Mouse (Mus musculus) MEL (cell line): ENCODE results near the gene Ube2m.

Experiments
- CTCF ChIP-seq, 3 experiments: IDR thresholded peaks in 2 of 3; conservative IDR thresholded peaks in 1 of 3; 2 replicates each; pipeline ENCODE4 v1.5.1; 2011 to 2012; ENCODE audit warnings: low read length in 3 of 3, low read depth in 2 of 3, mild to moderate bottlenecking in 2 of 3, improper control_type of control experiment in 1 of 3, inconsistent platforms in 1 of 3, mixed read lengths in 1 of 3, moderate library complexity in 1 of 3; ENCODE audit not compliant: control insufficient read depth in 1 of 3, insufficient read depth in 1 of 3, poor library complexity in 1 of 3, severe bottlenecking in 1 of 3
- ETS1 ChIP-seq: IDR thresholded peaks from 2 replicates; pipeline ENCODE4 v1.6.1; 2012; ENCODE audit warnings: low read depth, mild to moderate bottlenecking, inconsistent platforms, low read length, improper control_type of control experiment, moderate library complexity
- GATA1 ChIP-seq: IDR thresholded peaks from 2 replicates; pipeline ENCODE4 v1.6.1; 2011; ENCODE audit warnings: low read depth, low read length, improper control_type of control experiment
- HCFC1 ChIP-seq: IDR thresholded peaks from 2 replicates; pipeline ENCODE4 v1.6.1; 2012; ENCODE audit warnings: low read depth, mild to moderate bottlenecking, inconsistent platforms, low read length, improper control_type of control experiment, moderate library complexity
- MAFK ChIP-seq: IDR thresholded peaks from 2 replicates; pipeline ENCODE4 v1.6.1; 2011; ENCODE audit warnings: low read depth, mild to moderate bottlenecking, low read length, improper control_type of control experiment, borderline replicate concordance
- MAX ChIP-seq: IDR thresholded peaks from 2 replicates; pipeline ENCODE4 v1.6.1; 2011; ENCODE audit warnings: low read length, improper control_type of control experiment
- MYB ChIP-seq: IDR thresholded peaks from 2 replicates; pipeline ENCODE4 v1.6.1; 2011; ENCODE audit warnings: mild to moderate bottlenecking, low read depth, low read length, improper control_type of control experiment
- NRF1 ChIP-seq: IDR thresholded peaks from 2 replicates; pipeline ENCODE4 v1.6.1; 2014; ENCODE audit warnings: low read depth, mild to moderate bottlenecking, inconsistent platforms, low read length, improper control_type of control experiment, moderate library complexity; ENCODE audit not compliant: poor library complexity, insufficient read depth, severe bottlenecking
- POLR2A ChIP-seq, 2 experiments: IDR thresholded peaks; 2 replicates each; pipeline ENCODE4 v1.6.1; 2011 to 2012; ENCODE audit warnings: low read length in 2 of 2, mild to moderate bottlenecking in 2 of 2, control low read depth in 1 of 2, improper control_type of control experiment in 1 of 2, low read depth in 1 of 2, moderate library complexity in 1 of 2; ENCODE audit not compliant: control insufficient read depth in 1 of 2, insufficient read depth in 1 of 2, poor library complexity in 1 of 2
- POLR2AphosphoS5 ChIP-seq: IDR thresholded peaks from 2 replicates; pipeline ENCODE4 v1.6.1; 2012; ENCODE audit warnings: low read depth, borderline replicate concordance, mild to moderate bottlenecking, inconsistent platforms, low read length, moderate library complexity, mixed read lengths
- TCF12 ChIP-seq: IDR thresholded peaks from 2 replicates; pipeline ENCODE4 v1.6.1; 2014; ENCODE audit warnings: low read depth, mild to moderate bottlenecking, inconsistent platforms, low read length, improper control_type of control experiment, moderate library complexity
- ZNF384 ChIP-seq: IDR thresholded peaks from 2 replicates; pipeline ENCODE4 v1.6.1; 2012; ENCODE audit warnings: low read depth, mild to moderate bottlenecking, inconsistent platforms, low read length, improper control_type of control experiment

GRCm38 (mm10) chr7:13024805-13025204 is 13.3 kb downstream of the Ube2m start:
- TF ChIP-seq MYB = no peak
- TF ChIP-seq CTCF (IDR thresholded peaks at IDR 0.05 in 2 of 3, conservative IDR thresholded peaks at IDR 0.05 in 1 of 3; ENCODE audit: control insufficient read depth in 1 of 3, insufficient read depth in 1 of 3, low read depth in 2 of 3, low read length in 3 of 3, poor library complexity in 1 of 3, severe bottlenecking in 1 of 3) = peak in 2 of 3 experiments; percentile 7 to 28; a peak in 3 of 6 replicates
- no peak for TF ChIP-seq POLR2A (IDR thresholded peaks at IDR 0.05; ENCODE audit: control insufficient read depth in 1 of 2, insufficient read depth in 1 of 2, low read depth in 1 of 2, low read length in 2 of 2, poor library complexity in 1 of 2)
- no peak for TF ChIP-seq ETS1
- no peak for TF ChIP-seq ZNF384
- TF ChIP-seq HCFC1 = peak; percentile 65
- TF ChIP-seq MAFK = no peak
- TF ChIP-seq POLR2AphosphoS5 = no peak
- no peak for TF ChIP-seq TCF12
- TF ChIP-seq MAX = no peak
- TF ChIP-seq GATA1 = no peak
- TF ChIP-seq NRF1 = peak; percentile 70
